Mouse (Mus musculus) thymus, adult 2 months (tissue): ENCODE data around the gene Tnrc6c. TPM values are rescaled to one million over a fixed set of nuclear protein-coding genes. Genes with fewer than 3 reads are reported as not detected.

ENCODE experiments used
- DNase-seq: peaks from one replicate; pipeline ENCODE4 v3.0.0; 2021
- H3K27ac ChIP-seq: fragments of 200-500 bp; 2 replicates; pipeline ENCODE4 v1.5.1; 2012; ENCODE audit warnings: low read length, control low read depth; ENCODE audit not compliant: control insufficient read depth, insufficient read depth
- H3K27me3 ChIP-seq: fragments of 200-500 bp; 2 replicates; pipeline ENCODE4 v1.6.1; 2012; ENCODE audit warnings: mild to moderate bottlenecking, low read length, moderate library complexity, mixed read lengths; ENCODE audit not compliant: control insufficient read depth, insufficient read depth
- H3K36me3 ChIP-seq: fragments of 200-500 bp; 2 replicates; pipeline ENCODE4 v1.6.1; 2012; ENCODE audit warnings: mild to moderate bottlenecking, low read length, moderate library complexity; ENCODE audit not compliant: control insufficient read depth, insufficient read depth
- H3K4me1 ChIP-seq: fragments of 200-500 bp; replicated peaks from 2 replicates; pipeline ENCODE4 v1.6.1; 2012; ENCODE audit warnings: low read length; ENCODE audit not compliant: control insufficient read depth, insufficient read depth
- H3K4me3 ChIP-seq: fragments of 200-500 bp; 2 replicates; pipeline ENCODE4 v1.5.1; 2012; ENCODE audit warnings: mild to moderate bottlenecking, low read length, control low read depth, moderate library complexity; ENCODE audit not compliant: control insufficient read depth, insufficient read depth
- CTCF ChIP-seq: fragments of 200-500 bp; IDR thresholded peaks from 2 replicates; pipeline ENCODE4 v1.5.1; 2012; ENCODE audit warnings: mild to moderate bottlenecking, control low read depth, low read length, moderate library complexity, borderline replicate concordance; ENCODE audit not compliant: control insufficient read depth, poor library complexity, insufficient read depth; ENCODE audit errors: extremely low read depth
- POLR2A ChIP-seq: fragments of 200-500 bp; IDR thresholded peaks from 2 replicates; pipeline ENCODE4 v1.6.1; 2012; ENCODE audit warnings: mild to moderate bottlenecking, low read length, control low read depth, moderate library complexity; ENCODE audit not compliant: control insufficient read depth, poor library complexity, insufficient read depth; ENCODE audit errors: extremely low read depth
- WGBS: fragments of 180-500 bp; shearing (Covaris S2); methylation state at CpG from one replicate; pipeline ENCODE4 v1.1.7; 2018; 5-methylcytosine and 5-hydroxymethylcytosine counted together
- polyA plus RNA-seq: library from polyadenylated mRNA; depleted of rRNA; stranded (reverse); fragments of >200 nt; gene quantifications from 2 replicates; pipeline ENCODE4 v1.2.3, GENCODE M21; 2012

The Tnrc6c gene
- polyA plus RNA-seq, 1 experiment = 75.0 TPM

GRCm38 (mm10) chr11:117611068-117611467 lies 43.0 kb upstream of the Tnrc6c start:
- H3K27ac ChIP-seq = no peak overlapping the region
- H3K4me1 ChIP-seq = peaks cover 18% of the 10 kb centered on the region
- 2% methylated on average over 13 of the region's 13 CpGs for WGBS
- peak overlapping the region; percentile 35 for H3K4me3 ChIP-seq
- DNase-seq = peak; percentile 68
- no peaks in the 10 kb centered on the region for H3K36me3 ChIP-seq
- peaks cover under 1% of the 10 kb centered on the region; the same call in 1 of the 2 replicates for H3K27me3 ChIP-seq
- TF ChIP-seq POLR2A (no peak), CTCF (no peak)

- TF ChIP-seq POLR2A (no peak), CTCF (no peak)
- no peak overlapping the region for H3K27ac ChIP-seq
- 44% methylated on average over 5 of the region's 5 CpGs for WGBS
- no peak for DNase-seq
- no peak overlapping the region for H3K4me3 ChIP-seq
- peaks cover 18% of the 10 kb centered on the region for H3K4me1 ChIP-seq
- H3K27me3 ChIP-seq = peaks cover 3% of the 10 kb centered on the region; the same call in 1 of the 2 replicates
- no peaks in the 10 kb centered on the region for H3K36me3 ChIP-seq
Measured at GRCm38 (mm10) chr11:117611860-117612259, 42.2 kb upstream of the Tnrc6c start.

- no peak overlapping the region for H3K4me3 ChIP-seq
- TF ChIP-seq POLR2A (no peak), CTCF (no peak)
- WGBS = 87% methylated on average over 7 of the region's 7 CpGs
- H3K36me3 ChIP-seq = no peaks in the 10 kb centered on the region
- H3K27ac ChIP-seq = no peak overlapping the region
- H3K4me1 ChIP-seq = peaks cover 18% of the 10 kb centered on the region
- DNase-seq = no peak
- H3K27me3 ChIP-seq = peaks cover 3% of the 10 kb centered on the region; the same call in 1 of the 2 replicates
Measured at GRCm38 (mm10) chr11:117612885-117613284, 41.2 kb upstream of the Tnrc6c start.

- Histone ChIP-seq H3K4me3 (no peak overlapping the region), H3K27ac (no peak overlapping the region), H3K27me3 (peaks cover 12% of the 10 kb centered on the region), H3K36me3 (no peaks in the 10 kb centered on the region), H3K4me1 (no peaks in the 10 kb centered on the region)
- DNase-seq = no peak
- WGBS = 20% methylated on average over 16 of the region's 16 CpGs
- TF ChIP-seq CTCF (no peak), POLR2A (no peak)
Measured at GRCm38 (mm10) chr11:117617368-117617908, 36.7 kb upstream of the Tnrc6c start.

GRCm38 (mm10) chr11:117618214-117618613 lies 35.9 kb upstream of the Tnrc6c start:
- 11% methylated on average over 3 of the region's 3 CpGs for WGBS
- Histone ChIP-seq H3K4me3 (no peak overlapping the region), H3K27me3 (peaks cover 12% of the 10 kb centered on the region), H3K36me3 (no peaks in the 10 kb centered on the region), H3K27ac (no peak overlapping the region), H3K4me1 (no peaks in the 10 kb centered on the region)
- TF ChIP-seq POLR2A = no peak
- TF ChIP-seq CTCF = no peak
- no peak for DNase-seq

GRCm38 (mm10) chr11:117618774-117619173 lies 35.3 kb upstream of the Tnrc6c start:
- peak; percentile 21 for DNase-seq
- 12% methylated on average over 7 of the region's 7 CpGs for WGBS
- H3K4me3 ChIP-seq = no peak overlapping the region
- H3K27ac ChIP-seq = no peak overlapping the region
- H3K36me3 ChIP-seq = no peaks in the 10 kb centered on the region
- TF ChIP-seq POLR2A (no peak), CTCF (no peak)
- H3K4me1 ChIP-seq = no peaks in the 10 kb centered on the region
- H3K27me3 ChIP-seq = peaks cover 12% of the 10 kb centered on the region

GRCm38 (mm10) chr11:117619581-117619980 lies 34.5 kb upstream of the Tnrc6c start:
- Histone ChIP-seq H3K36me3 (no peaks in the 10 kb centered on the region), H3K4me1 (no peaks in the 10 kb centered on the region), H3K27ac (no peak overlapping the region), H3K4me3 (no peak overlapping the region), H3K27me3 (peaks cover 12% of the 10 kb centered on the region)
- DNase-seq = no peak
- WGBS = 51% methylated on average over 10 of the region's 10 CpGs
- TF ChIP-seq CTCF (no peak), POLR2A (no peak)
